Mouse (Mus musculus): Measurements from ENCODE around the gene Pdcd5.

The Pdcd5 gene

DNA sequence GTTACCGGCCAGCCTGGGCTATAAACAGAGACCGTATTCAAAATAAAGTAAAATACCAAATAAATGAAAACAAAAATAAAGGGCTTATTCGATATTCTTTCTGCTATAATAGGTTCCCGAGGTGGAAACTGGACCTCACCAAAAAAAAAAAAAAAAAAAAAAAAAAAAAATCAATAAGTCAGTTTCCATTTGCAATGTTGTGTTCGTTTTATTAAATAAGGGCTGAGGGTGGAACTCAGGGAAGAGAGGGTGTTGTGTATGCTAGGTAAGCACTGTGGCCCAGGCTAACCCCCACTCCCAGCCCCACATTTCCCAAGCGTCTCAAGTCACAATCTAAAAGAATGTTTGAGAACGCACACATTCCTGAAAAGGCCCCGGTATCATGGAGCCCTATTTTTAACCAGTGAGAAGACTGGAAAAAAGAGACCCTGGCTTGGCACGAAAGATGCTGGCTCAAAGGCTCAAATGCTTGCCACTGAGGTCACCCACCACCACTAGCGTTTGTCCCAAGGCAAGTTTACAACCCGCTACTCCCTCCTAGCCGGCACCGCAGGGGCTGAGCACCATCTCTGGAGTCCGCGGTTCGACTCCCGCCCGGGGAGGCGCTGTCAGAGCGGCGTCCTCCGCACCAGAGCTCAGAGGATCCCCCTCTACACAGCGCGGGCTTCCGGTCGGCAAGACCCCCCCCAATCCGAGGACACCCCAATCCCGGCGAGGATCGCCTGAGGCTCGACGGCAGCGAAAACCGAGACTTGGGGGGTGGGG lies 822 bp downstream of the Pdcd5 start:
- peak; percentile 13 for DNase-seq (ENCODE audit: low read depth, low spot score)

DNA sequence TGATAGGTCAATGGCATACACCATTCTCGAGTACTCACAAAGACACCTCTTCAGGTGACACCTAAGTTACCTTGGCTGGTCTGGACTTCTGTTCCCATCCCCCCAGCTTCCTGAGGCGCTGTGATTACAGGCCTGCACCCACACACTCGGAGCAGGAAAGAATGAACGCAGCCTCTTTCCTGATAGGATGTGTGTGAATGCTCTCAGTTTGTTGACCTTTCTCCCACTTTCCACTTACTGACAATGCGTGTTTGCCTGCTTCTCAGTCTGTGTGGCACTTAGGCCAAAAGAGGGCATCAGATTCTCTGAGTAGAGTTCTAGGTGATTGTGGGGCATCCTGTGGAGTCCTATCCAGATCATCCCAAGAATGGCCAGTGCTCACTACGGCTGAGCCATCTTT lies 7.2 kb downstream of the Pdcd5 start:
- DNase-seq (ENCODE audit: low read depth, low spot score), result no peak

DNA sequence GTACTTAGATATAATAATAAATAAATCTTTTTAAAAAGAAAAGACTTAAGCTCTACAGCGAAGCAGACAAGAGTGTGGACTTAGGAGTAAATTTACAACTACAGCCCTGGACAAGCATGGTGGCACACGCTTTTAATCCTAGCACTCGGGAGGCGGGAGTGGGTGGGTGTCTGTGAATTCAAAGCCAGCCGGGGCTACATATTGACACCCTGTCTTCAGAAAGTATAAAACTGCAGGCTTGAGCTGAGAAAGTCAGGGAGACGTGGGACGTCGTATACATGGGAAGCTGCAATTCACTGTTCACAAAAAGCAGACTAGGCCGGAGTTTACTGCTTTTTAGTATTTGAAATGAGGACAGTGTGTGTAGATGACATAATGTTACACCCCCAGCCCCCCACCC lies 10.4 kb downstream of the Pdcd5 start:
- no peak for DNase-seq (ENCODE audit: low read depth, low spot score)

DNA sequence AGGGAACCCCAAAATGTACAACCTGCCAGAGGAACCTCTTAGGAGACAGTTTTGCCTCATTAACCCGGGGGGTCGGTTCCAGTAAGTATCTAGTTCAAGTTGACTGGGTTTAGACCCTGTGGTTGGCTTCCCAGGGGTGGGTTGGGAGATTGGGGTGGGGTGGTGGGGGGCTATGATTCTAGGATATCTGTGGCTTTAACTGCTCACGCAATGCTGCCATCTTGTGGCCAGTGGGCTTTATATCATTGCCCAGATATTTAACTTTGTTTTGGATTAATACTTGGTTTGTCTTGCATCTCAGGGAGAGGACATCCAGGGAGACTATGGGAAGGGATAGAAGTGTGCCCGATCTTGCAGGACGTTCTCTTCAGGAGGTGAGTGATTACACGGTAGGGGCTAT lies 11.1 kb downstream of the Pdcd5 start:
- peak; percentile 23 for DNase-seq (ENCODE audit: low read depth, low spot score)

DNA sequence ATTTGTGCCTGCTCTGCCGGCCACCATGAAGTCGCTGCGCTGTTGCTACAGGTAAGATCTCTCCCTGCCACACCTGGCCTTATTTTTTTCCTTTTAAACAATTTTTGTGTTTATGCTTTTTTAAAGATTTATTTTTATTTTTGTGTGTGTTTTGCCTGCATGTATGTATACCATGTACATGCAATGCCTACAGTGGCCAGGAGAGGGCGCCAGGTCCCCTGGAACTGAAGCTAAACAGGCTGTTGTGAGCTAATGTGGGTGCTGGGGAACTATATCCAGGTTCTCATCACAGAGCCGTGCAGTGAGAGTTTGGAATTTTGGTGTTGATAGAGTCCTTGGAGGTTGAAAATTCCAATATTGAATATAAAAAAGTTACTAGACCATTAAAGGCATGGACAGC lies 18.8 kb downstream of the Pdcd5 start:
- peak; percentile 16 for DNase-seq (ENCODE audit: low read depth, low spot score)

DNA sequence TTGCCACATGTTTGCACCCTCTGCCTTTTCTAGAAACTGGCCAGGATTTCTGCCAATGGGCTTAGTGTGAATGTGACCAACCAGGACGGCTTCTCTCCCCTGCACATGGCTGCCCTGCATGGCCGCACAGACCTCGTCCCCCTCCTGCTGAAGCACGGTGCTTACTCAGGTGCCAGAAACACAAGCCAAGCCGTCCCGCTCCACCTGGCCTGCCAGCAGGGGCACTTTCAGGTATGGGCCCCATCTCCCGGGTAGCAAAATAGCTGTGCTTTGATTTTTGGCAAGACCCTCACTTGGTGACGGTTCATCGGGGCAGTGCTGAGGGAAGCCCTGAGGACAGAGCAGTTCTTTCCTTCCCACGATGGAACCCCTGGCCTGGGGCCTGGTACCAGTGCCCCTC lies 19.9 kb downstream of the Pdcd5 start:
- no peak for DNase-seq (ENCODE audit: low read depth, low spot score)

DNA sequence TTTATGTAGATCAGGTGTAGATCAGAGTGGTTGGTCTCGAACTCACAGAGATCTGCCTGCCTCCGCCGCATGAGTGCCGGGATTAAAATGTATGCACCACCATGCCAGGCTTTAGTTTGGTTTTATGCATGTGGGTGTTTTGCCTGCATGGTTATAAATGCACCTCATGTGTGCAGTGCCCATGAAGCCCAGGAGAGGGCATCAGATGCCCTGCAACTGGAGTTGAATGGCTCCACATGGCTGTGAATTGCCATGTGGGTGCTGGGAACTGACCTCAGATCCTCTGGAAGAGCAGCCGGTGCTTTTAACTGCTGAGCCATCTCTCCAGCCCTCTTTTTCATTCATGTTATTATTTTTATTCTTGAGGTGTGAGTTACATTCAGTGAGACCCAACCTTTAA lies 21.3 kb downstream of the Pdcd5 start:
- DNase-seq (ENCODE audit: low read depth, low spot score), result no peak

DNA sequence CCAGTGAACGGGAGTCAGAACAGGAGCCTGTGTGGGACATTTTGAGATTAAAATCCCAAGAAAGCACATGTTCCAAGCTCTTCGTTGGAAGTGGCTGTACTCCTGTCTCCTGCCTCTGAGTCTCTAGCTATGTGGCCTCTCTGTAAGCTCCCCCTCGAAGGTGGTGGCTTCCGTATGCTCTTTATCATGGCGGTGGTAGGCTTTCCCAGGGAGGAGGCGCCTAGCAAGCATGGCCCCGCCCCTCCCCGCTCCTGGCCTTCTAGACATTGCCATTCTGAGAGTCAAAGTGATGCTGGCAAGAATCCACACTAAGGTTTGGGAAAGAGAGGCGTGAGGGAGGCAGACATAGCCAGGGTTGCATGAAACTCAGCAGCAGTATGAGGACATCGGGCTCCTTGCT lies 24.7 kb downstream of the Pdcd5 start:
- no peak for DNase-seq (ENCODE audit: low read depth, low spot score)

DNA sequence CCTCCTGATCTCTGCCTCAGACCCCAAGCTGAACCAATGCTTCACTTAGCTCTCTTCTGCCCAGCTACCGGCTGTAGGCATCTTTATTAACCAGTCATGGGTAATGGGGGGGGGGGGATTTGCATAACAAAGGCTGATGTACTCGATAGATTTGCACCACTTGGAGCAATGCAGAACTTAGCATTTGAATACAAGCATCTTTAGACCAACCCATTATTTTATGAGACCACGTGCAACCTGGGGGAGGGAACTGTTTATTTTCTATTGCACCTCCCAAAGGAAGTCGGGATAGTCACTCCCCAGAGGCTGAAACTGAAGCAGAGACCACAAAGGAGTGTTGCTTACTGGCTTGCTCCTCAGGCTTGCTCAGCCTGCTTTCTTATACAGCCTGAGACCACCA lies 29.8 kb downstream of the Pdcd5 start:
- DNase-seq (ENCODE audit: low read depth, low spot score), result no peak

DNA sequence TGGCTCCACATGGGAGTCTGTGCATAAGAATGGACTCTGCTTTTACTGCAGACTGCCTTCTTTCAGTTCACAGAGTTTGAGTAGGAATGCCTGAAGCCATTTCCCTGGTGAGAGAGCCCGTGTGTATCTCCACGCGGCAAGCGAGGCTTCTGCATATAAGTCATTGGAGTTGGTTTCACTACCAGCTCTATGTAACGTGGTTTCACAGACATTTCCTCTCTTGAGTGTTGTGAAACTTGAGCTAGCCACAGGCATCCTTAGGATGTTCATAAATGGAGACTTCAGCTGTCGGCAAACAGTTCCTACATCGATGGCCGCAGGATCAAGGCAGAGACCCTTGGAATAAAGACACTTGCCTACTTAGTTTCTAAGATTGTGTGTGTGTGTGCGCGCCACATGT lies 38.1 kb downstream of the Pdcd5 start:
- no peak for DNase-seq (ENCODE audit: low read depth, low spot score)

DNA sequence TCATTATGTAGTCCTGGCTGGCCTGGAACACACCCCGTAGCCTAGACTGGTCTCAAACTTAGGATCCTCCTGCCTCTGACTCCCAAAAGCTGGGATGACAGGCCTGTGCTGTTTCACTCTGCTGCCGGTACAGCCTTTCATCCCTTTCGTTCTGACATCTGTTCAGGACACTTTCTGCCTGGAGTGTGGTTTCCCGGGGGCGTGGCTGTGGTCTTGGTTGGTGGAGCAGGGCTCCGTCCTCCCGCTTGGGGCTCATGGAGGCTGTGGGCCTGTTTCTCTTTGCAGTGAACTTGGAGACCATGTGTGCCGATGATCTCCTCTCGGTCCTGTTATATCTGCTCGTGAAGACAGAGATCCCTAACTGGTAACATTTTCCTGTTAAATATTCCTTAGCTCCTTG lies 40.5 kb downstream of the Pdcd5 start:
- DNase-seq (ENCODE audit: low read depth, low spot score), result no peak

DNA sequence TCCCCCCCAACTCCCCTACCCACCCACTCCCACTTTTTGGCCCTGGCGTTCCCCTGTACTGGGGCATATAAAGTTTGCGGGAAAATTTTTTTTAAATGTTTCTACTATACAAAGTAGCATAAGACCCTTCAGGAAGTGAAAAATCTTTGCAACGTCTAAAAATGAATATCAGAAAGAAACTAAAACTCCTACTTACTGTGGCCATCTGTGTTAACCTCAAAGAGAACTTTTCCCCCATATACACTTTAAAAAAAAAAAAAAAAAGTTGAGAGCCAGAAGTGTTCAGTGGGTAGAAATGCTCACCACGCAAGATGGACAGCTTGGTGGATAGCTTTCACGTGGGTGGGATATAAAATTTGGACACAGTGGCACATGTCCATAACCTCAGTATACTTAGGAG lies 44.6 kb downstream of the Pdcd5 start:
- no peak for DNase-seq (ENCODE audit: low read depth, low spot score)

DNA sequence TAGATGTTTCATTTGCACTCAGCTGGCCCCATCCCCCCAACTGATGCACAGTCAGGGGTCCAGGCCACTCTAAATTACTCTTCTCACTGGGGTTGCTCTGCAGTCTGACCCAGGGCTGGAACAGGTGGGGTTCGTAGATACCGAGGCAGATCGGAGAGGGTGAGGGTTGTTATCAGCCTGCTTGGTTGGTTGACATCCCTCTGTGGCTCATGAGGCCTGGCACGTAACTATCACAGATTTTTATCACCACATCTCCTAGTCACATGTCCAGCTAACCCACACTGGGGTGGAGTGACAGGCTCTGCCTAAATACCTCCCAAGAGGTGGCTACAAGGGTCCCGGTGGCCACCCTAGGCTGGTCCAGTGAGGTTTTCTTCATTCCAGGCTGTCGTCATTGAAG lies 46.2 kb downstream of the Pdcd5 start:
- no peak for DNase-seq (ENCODE audit: low read depth, low spot score)

DNA sequence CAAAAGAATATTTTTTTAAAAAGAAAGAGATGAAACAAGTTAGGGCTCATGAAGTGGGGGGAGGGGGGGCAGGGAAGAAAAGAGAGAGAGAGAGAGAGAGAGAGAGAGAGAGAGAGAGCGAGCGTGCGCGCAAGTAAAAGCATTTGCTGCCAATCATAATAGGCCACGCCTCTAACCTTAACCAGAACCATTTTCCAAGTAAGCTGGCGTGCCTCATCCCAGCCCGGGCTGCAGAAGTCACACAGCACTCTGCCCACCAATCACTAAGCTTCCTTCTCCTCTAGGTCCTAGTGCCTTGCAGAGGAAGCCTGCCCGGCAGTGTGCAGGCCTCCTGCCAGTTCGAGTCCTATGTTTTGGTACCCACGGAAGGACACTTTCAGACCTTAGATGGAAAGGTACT lies 47.3 kb downstream of the Pdcd5 start:
- no peak for DNase-seq (ENCODE audit: low read depth, low spot score)

DNA sequence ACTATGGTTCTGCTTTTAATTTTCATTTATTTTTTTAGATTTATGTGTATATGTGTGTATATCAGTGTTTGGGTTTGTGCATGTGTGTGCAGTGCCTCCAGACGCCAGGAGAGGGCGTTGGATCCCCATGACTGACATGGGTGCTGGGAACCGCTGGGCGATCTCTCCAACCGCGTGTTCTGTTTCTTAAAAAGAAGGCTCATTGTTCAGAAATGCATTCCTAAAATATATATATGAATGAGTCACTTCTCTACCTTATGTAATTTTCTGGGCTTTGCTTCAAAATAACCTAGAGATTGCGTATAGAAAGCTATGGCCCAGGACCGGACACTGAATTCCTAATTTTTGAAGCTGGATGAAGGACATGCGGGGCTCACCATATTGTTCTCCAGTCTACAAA lies 47.8 kb downstream of the Pdcd5 start:
- DNase-seq (ENCODE audit: low read depth, low spot score), result no peak

DNA sequence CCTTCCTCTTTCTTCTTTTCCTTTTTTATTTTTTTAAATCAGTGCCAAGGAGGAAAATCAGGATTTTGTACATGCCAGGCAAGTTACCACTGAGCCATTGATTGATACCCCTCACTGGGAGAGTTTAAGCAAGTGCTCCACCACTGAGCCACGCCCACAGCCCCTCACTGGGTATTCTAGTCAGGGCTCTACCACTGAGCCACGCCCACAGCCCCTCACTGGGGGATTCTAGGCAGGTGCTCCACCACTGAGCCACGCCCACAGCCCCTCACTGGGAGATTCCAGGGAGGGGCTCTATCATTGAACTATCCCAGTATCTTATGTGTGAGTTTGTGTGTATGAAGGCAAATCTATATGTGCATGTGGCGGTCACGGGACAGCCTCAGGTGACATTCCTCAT lies 53.0 kb downstream of the Pdcd5 start:
- no peak for DNase-seq (ENCODE audit: low read depth, low spot score)
